Mouse (Mus musculus) urinary bladder, postnatal 4 days (tissue): ENCODE measurements around the gene Kir3dl1.
"Not testable (repeated sequence)": the region's sequence is repeated elsewhere in the genome, so short reads cannot be mapped to it uniquely, and the experiment has no call there.

Experiments
- DNase-seq, 2 experiments: peaks; one replicate each; pipeline ENCODE4 v3.0.0; 2021 to 2022; ENCODE audit warnings: low spot score in 2 of 2

Kir3dl1 gene

DNA sequence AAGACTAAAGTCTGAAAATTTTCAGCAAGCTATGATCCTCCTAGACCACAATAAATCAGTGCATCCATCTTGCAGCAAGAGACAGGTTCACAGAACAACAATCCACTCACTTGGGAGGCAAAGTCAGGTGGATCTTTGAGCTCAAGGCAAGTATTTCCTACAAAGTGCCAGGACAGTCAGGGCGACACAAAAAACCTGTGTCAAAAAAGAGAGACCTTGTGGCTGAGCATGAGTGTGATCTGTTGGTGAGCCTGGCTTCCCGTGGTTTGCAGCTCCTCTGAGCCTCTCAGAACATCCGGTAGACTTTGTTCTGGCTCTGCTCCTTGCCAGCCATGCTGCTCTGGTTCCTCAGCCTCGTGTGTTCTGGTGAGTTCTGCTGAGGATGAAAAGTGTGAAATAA is at the start of gene Kir3dl1:
Gene Kir3dl1, plus strand, starts transcription at position 301 of the 400 bp plus-strand sequence.
- not testable (repeated sequence) for DNase-seq

DNA sequence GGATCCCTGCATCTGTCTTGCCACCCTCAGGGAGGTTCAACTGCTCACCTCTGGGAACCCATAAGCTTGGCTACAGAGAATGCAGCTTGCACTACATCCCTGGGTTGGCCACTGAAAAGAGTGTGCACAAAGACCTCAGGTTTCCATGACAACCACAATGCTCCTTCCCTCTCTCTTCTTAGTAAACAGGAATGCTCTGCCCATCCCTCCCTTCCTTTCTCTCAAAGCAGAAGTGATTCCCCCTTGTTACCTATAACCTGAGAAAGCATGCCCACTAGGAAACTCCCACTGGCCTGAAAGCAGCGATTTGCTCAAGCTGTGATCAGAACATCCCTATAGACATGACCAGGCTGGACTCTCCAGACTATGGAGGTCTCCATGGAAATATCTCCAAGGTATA is 26.2 kb downstream of the Kir3dl1 start, which contains the start of gene Kir3dl2:
Gene Kir3dl2, minus strand, starts transcription at position 101 of the 400 bp plus-strand sequence.
- DNase-seq, result not testable (repeated sequence)

DNA sequence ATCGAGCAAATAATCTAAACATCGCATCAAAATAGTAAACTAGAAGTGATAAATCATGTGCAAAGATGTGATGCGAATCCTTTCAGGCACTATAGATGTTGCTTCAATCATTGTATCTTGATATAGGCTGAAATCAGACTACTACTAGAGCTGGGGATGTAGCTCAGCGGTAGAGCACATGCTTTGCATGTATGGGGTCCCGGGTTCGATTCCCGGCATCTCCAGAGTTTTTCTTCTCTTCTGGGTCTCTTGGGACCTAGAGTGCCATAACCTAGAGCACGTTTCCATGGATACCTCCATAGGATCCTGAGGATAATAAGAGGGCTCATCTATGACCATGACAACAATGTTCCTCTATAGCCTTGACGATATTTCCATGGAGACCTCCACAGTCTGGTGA is 51.3 kb downstream of the Kir3dl1 start:
- DNase-seq, result not testable (repeated sequence)
